Mouse (Mus musculus) bone marrow macrophage, adult 2 months (primary cell): ENCODE results near the gene Dnah7a. TPM values are rescaled to one million over a fixed set of nuclear protein-coding genes. Genes with fewer than 3 reads are reported as not detected.
"Not testable (repeated sequence)": the region's sequence is repeated elsewhere in the genome, so short reads cannot be mapped to it uniquely, and the experiment has no call there.

ENCODE experiments used
- H3K27ac ChIP-seq: 2 replicates; pipeline ENCODE4 v1.5.1; 2012; ENCODE audit warnings: low read depth, low read length; ENCODE audit not compliant: insufficient read depth
- H3K4me1 ChIP-seq: 2 replicates; pipeline ENCODE4 v1.6.1; 2012; ENCODE audit warnings: low read length; ENCODE audit not compliant: control insufficient read depth, insufficient read depth
- H3K4me3 ChIP-seq: 2 replicates; pipeline ENCODE4 v1.5.1; 2012; ENCODE audit warnings: mild to moderate bottlenecking, low read length, moderate library complexity; ENCODE audit not compliant: insufficient read depth
- CTCF ChIP-seq: IDR thresholded peaks from 2 replicates; pipeline ENCODE4 v1.5.1; 2012; ENCODE audit warnings: low read depth, mild to moderate bottlenecking, low read length, moderate library complexity
- POLR2A ChIP-seq: IDR thresholded peaks from 2 replicates; pipeline ENCODE4 v1.6.1; 2012; ENCODE audit warnings: mild to moderate bottlenecking, low read depth, low read length, borderline replicate concordance
- polyA plus RNA-seq: library from polyadenylated mRNA; stranded (reverse); fragments of >200 nt; gene quantifications from 2 replicates; pipeline ENCODE4 v1.2.4, GENCODE M21; 2012; ENCODE audit not compliant: missing spikeins, insufficient read depth, insufficient read length

Dnah7a gene
- polyA plus RNA-seq, 1 experiment = not detected

GRCm38 (mm10) chr1:53704164-53704563 is 2.4 kb downstream of the Dnah7a start:
- H3K4me1 ChIP-seq = 0 out of 2 replicates have a peak, but pooled peaks cover 2% of the 10 kb centered on the region
- TF ChIP-seq CTCF = no peak
- TF ChIP-seq POLR2A = no peak
- H3K4me3 ChIP-seq = no peak overlapping the region
- H3K27ac ChIP-seq = no peak overlapping the region

GRCm38 (mm10) chr1:53664268-53664667 is 42.3 kb downstream of the Dnah7a start:
- not testable (repeated sequence) for H3K4me1 ChIP-seq, H3K4me3 ChIP-seq

GRCm38 (mm10) chr1:53639865-53640794 is 66.5 kb downstream of the Dnah7a start:
- Histone ChIP-seq H3K27ac (no peak overlapping the region), H3K4me3 (no peak overlapping the region), H3K4me1 (no peaks in the 10 kb centered on the region)
- no peak for TF ChIP-seq CTCF

More at GRCm38 (mm10) chr1:53664268-53664667, 42.3 kb downstream of the Dnah7a start:
- H3K27ac ChIP-seq = not testable (repeated sequence)

DNA sequence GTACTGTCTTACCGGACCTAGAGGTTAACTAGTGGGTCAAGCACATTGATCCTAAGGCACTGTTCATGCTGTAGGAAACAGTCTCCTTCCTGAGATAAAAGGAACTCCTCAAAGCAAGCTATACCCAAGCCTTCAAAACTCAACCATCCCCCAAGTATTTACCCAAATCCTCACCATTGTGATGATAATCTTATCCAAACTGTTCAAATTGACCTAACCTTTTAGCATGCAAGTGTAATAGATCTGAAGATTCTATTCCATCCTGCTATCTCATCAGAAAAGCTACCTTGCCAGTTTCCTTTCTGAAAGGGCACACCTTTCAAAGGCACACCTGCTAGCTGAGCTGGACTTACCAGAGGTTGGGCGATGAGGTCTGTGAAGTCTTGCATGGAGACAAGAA is 70.9 kb downstream of the Dnah7a start:
- H3K4me3 ChIP-seq, H3K4me1 ChIP-seq, H3K27ac ChIP-seq: not testable (repeated sequence)

- H3K4me3 ChIP-seq = not testable (repeated sequence)
Measured at GRCm38 (mm10) chr1:53632040-53632439, 74.5 kb downstream of the Dnah7a start.

GRCm38 (mm10) chr1:53630011-53630410 is 76.6 kb downstream of the Dnah7a start:
- H3K4me3 ChIP-seq = no peak overlapping the region
- TF ChIP-seq CTCF = no peak
- no peak for TF ChIP-seq POLR2A
- H3K27ac ChIP-seq = no peak overlapping the region
- H3K4me1 ChIP-seq = no peaks in the 10 kb centered on the region

More at GRCm38 (mm10) chr1:53632040-53632439, 74.5 kb downstream of the Dnah7a start:
- not testable (repeated sequence) for H3K27ac ChIP-seq, H3K4me1 ChIP-seq

GRCm38 (mm10) chr1:53613486-53613885 is 93.1 kb downstream of the Dnah7a start:
- Histone ChIP-seq H3K27ac (no peak overlapping the region), H3K4me3 (no peak overlapping the region), H3K4me1 (no peaks in the 10 kb centered on the region)
- no peak for TF ChIP-seq CTCF
- TF ChIP-seq POLR2A = no peak

DNA sequence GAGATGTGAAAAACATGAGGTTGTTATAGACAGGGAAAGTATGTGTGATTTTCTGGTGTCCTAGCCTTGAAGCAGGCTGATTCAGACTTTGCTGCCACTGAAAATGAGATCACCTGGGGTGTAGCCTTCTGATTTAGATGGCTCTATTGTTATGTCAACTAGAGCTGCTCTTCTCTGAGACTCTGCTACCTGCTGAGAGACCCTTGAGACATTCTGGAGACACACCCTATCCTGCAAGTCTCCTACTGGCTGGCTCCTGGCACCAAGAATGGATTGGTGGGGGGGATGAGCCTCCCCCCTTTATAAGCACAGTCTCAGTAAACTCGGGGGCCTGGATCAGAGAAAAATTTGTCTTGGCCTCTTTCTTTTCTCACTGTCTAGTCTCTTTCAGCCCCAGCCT is 125.3 kb downstream of the Dnah7a start:
- H3K4me3 ChIP-seq, H3K4me1 ChIP-seq, H3K27ac ChIP-seq: not testable (repeated sequence)

DNA sequence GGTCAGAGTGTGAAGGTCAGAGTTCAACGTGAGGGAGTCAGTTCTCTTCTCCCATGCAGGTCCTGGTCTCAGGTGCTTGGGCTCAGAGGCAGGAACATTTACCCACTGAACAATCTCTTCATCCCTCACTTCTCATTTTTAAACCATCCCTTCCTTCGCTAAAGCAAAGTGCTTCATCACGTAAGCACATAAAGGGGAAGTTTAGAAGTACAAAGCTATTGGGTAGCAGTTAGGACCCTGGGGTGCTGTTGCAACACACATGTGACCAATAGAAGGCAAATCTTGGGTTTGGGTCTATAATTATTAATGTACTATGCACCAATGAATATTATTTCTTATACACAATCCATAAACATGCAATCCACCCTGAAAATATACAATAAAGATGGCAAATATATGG is 148.7 kb downstream of the Dnah7a start:
- not testable (repeated sequence) for H3K4me3 ChIP-seq, H3K4me1 ChIP-seq

DNA sequence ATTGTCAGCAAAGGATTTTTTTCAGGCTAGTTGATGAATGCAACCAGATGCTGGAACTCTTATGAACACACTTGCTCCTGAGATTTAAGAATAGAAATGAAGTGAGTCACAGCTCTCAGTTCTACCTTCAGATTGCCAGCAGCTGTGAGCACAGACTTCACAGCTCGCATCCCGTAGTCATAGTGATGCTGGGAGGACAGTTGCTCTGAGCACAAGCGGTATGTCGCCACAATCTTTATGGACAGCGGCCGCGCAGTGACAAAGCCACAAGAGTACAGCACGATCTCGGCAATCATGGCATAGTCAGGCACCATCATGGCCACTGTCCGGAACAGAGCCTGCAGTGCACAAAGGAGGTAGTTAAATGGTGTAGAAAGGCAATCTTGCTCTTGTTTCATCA is 159.6 kb downstream of the Dnah7a start:
- H3K27ac ChIP-seq, H3K4me1 ChIP-seq, H3K4me3 ChIP-seq: not testable (repeated sequence)

More for the DNA sequence above, 148.7 kb downstream of the Dnah7a start:
- H3K27ac ChIP-seq = not testable (repeated sequence)

- H3K4me1 ChIP-seq, H3K27ac ChIP-seq, H3K4me3 ChIP-seq: not testable (repeated sequence)
Measured at GRCm38 (mm10) chr1:53538356-53538755, 168.2 kb downstream of the Dnah7a start.

DNA sequence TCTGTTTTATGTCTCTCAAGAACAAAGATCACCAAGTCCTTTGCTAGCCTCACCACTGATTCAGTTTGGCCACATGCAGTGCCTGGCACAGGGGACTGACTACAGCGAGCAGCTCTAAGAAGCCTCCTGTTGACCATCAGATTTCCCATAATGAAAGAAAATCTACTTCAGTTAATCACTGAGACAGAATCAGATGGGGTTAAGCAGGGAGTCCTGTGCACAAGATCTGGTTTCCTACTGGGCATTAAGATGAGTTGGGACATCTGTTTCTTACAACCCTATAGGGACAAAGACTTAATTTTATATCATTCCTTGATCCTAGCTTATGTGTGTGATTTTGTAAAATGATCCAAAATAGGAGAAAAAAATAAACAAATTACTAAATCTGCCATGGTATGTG is 171.8 kb downstream of the Dnah7a start:
- not testable (repeated sequence) for H3K4me1 ChIP-seq, H3K27ac ChIP-seq, H3K4me3 ChIP-seq

DNA sequence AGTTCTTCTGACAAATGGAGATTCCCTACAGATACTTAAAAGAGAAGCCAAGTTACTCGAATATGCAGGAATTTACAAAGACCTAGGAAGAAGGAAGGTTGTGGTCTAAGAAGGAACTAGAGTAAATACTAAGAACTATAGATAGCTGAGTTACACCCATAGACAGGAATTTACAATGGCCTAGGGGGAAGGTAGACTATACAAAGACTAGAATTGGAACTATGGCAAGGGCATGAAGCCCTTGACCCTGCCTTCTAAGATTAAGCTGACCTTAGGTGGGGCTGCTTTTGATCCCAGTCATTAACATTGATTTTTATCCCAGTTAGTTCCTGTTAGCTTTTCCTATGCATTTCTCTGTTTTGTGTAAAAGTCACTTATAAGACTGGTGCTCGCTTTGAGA is 180.6 kb downstream of the Dnah7a start:
- H3K4me3 ChIP-seq, H3K27ac ChIP-seq, H3K4me1 ChIP-seq: not testable (repeated sequence)
